Mouse (Mus musculus): ENCODE data around the gene Olfr1255. TPM values are rescaled to one million over a fixed set of nuclear protein-coding genes. Genes with fewer than 3 reads are reported as not detected.

The Olfr1255 gene
- not detected in 2 replicates for polyA plus RNA-seq (2016; fragmentation: Nextera tagmentation; extraction: Ambion mirVana)

GRCm38 (mm10) chr2:89811751-89812150 is at the start of gene Olfr1255:
Olfr1255 (plus strand) TSS chr2:89812051.
- no peak for ATAC-seq (ENCODE audit: low FRiP score)
- 89% methylated on average over 3 of the region's 3 CpGs for WGBS

GRCm38 (mm10) chr2:89793519-89793918 is 18.3 kb upstream of the Olfr1255 start, which contains the start of gene Olfr1254:
Olfr1254 (minus strand) TSS chr2:89793619.
- H3K4me1 ChIP-seq: no peaks in the 10 kb centered on the region
- no peaks in the 10 kb centered on the region for H3K27me3 ChIP-seq
- no peak within 1 kb of the TSS for H3K4me3 ChIP-seq (replicated peaks)
- no peak within 1 kb of the TSS for H3K27ac ChIP-seq
- H3K9ac ChIP-seq: no peak within 1 kb of the TSS
- no peaks in the 10 kb centered on the region for H3K36me3 ChIP-seq (replicated peaks)
- no peaks in the 10 kb centered on the region for H3K9me3 ChIP-seq
- no peak within 1 kb of the TSS for H3K4me2 ChIP-seq
- ATAC-seq (ENCODE audit: low FRiP score): no peak

More at GRCm38 (mm10) chr2:89811751-89812150, at the start of gene Olfr1255:
- H3K4me3 ChIP-seq (replicated peaks): no peak within 1 kb of the TSS
- no peak within 1 kb of the TSS for H3K27ac ChIP-seq
- H3K4me2 ChIP-seq: no peak within 1 kb of the TSS
- H3K4me1 ChIP-seq: no peaks in the 10 kb centered on the region
- no peaks in the 10 kb centered on the region for H3K9me3 ChIP-seq
- no peak within 1 kb of the TSS for H3K9ac ChIP-seq
- H3K36me3 ChIP-seq (replicated peaks): no peaks in the 10 kb centered on the region
- no peaks in the 10 kb centered on the region for H3K27me3 ChIP-seq

- H3K27me3 ChIP-seq: no peaks in the 10 kb centered on the region
- ATAC-seq (ENCODE audit: low FRiP score): no peak
- H3K4me3 ChIP-seq (replicated peaks): no peak overlapping the region
- no peak overlapping the region for H3K27ac ChIP-seq
- H3K4me1 ChIP-seq: no peaks in the 10 kb centered on the region
- no peaks in the 10 kb centered on the region for H3K36me3 ChIP-seq (replicated peaks)
- no peaks in the 10 kb centered on the region for H3K9me3 ChIP-seq
- no peak overlapping the region for H3K4me2 ChIP-seq
- no peak overlapping the region for H3K9ac ChIP-seq
- WGBS: 94% methylated on average over 3 of the region's 3 CpGs
Measured at GRCm38 (mm10) chr2:89799583-89799982, 12.3 kb upstream of the Olfr1255 start.

GRCm38 (mm10) chr2:89810751-89811150 is 1.1 kb upstream of the Olfr1255 start:
- WGBS: 88% methylated on average over 2 of the region's 2 CpGs
- H3K4me2 ChIP-seq: no peak overlapping the region
- no peak overlapping the region for H3K4me3 ChIP-seq (replicated peaks)
- H3K4me1 ChIP-seq: no peaks in the 10 kb centered on the region
- no peaks in the 10 kb centered on the region for H3K36me3 ChIP-seq (replicated peaks)
- no peaks in the 10 kb centered on the region for H3K9me3 ChIP-seq
- no peak overlapping the region for H3K27ac ChIP-seq
- no peaks in the 10 kb centered on the region for H3K27me3 ChIP-seq
- ATAC-seq (ENCODE audit: low FRiP score): no peak
- no peak overlapping the region for H3K9ac ChIP-seq

GRCm38 (mm10) chr2:89820216-89820615 is 8.4 kb downstream of the Olfr1255 start:
- no peak overlapping the region for H3K27ac ChIP-seq
- no peak overlapping the region for H3K4me3 ChIP-seq (replicated peaks)
- H3K4me1 ChIP-seq: no peaks in the 10 kb centered on the region
- 87% methylated on average over 1 of the region's 1 CpGs for WGBS
- H3K27me3 ChIP-seq: no peaks in the 10 kb centered on the region
- no peaks in the 10 kb centered on the region for H3K36me3 ChIP-seq (replicated peaks)
- no peak overlapping the region for H3K9ac ChIP-seq
- no peak for ATAC-seq (ENCODE audit: low FRiP score)
- H3K4me2 ChIP-seq: no peak overlapping the region
- no peaks in the 10 kb centered on the region for H3K9me3 ChIP-seq

GRCm38 (mm10) chr2:89841455-89841854 is 29.6 kb downstream of the Olfr1255 start, which contains the start of gene Olfr1256:
Olfr1256 (minus strand) TSS chr2:89841555.
- H3K27me3 ChIP-seq: no peaks in the 10 kb centered on the region
- no peak within 1 kb of the TSS for H3K4me2 ChIP-seq
- WGBS: 52% methylated on average over 2 of the region's 2 CpGs
- H3K9me3 ChIP-seq: no peaks in the 10 kb centered on the region
- no peak for ATAC-seq (ENCODE audit: low FRiP score)
- H3K36me3 ChIP-seq (replicated peaks): no peaks in the 10 kb centered on the region
- no peak within 1 kb of the TSS for H3K9ac ChIP-seq
- H3K4me3 ChIP-seq (replicated peaks): no peak within 1 kb of the TSS
- no peaks in the 10 kb centered on the region for H3K4me1 ChIP-seq
- no peak within 1 kb of the TSS for H3K27ac ChIP-seq

- Histone ChIP-seq H3K27ac (no peak within 1 kb of the TSS), H3K9me3 (no peaks in the 10 kb centered on the region), H3K36me3 (replicated peaks) (no peaks in the 10 kb centered on the region), H3K9ac (no peak within 1 kb of the TSS), H3K4me2 (no peak within 1 kb of the TSS), H3K4me3 (replicated peaks) (no peak within 1 kb of the TSS), H3K27me3 (no peaks in the 10 kb centered on the region), H3K4me1 (no peaks in the 10 kb centered on the region)
- WGBS: 85% methylated on average over 5 of the region's 5 CpGs
- ATAC-seq (ENCODE audit: low FRiP score): no peak
Measured at GRCm38 (mm10) chr2:89848105-89848504, 36.3 kb downstream of the Olfr1255 start, which contains the start of gene Olfr48. Olfr48 (minus strand) TSS chr2:89848205.

- no peak overlapping the region for H3K27ac ChIP-seq
- no peaks in the 10 kb centered on the region for H3K4me1 ChIP-seq
- H3K4me2 ChIP-seq: no peak overlapping the region
- no peaks in the 10 kb centered on the region for H3K27me3 ChIP-seq
- H3K36me3 ChIP-seq (replicated peaks): no peaks in the 10 kb centered on the region
- ATAC-seq (ENCODE audit: low FRiP score): no peak
- H3K9me3 ChIP-seq: no peaks in the 10 kb centered on the region
- no peak overlapping the region for H3K9ac ChIP-seq
- no peak overlapping the region for H3K4me3 ChIP-seq (replicated peaks)
- 80% methylated on average over 1 of the region's 1 CpGs for WGBS
Measured at GRCm38 (mm10) chr2:89849230-89849629, 37.4 kb downstream of the Olfr1255 start.

Other genes starting within 250 kb of the Olfr1255 start
- not detected in 2 replicates for gene Olfr1245, start 233.6 kb upstream of the Olfr1255 start, polyA plus RNA-seq (2016; fragmentation: Nextera tagmentation; extraction: Ambion mirVana)
- gene Olfr1246, start 218.9 kb upstream of the Olfr1255 start, polyA plus RNA-seq (2016; fragmentation: Nextera tagmentation; extraction: Ambion mirVana): not detected in 2 replicates
- not detected in 2 replicates for gene Olfr1247, start 197.9 kb upstream of the Olfr1255 start, polyA plus RNA-seq (2016; fragmentation: Nextera tagmentation; extraction: Ambion mirVana)
- not detected in 2 replicates for gene Olfr1248, start 193.8 kb upstream of the Olfr1255 start, polyA plus RNA-seq (2016; fragmentation: Nextera tagmentation; extraction: Ambion mirVana)
- gene Olfr1249, start 177.1 kb upstream of the Olfr1255 start, polyA plus RNA-seq (2016; fragmentation: Nextera tagmentation; extraction: Ambion mirVana): not detected in 2 replicates
- gene Olfr1250, start 150.6 kb upstream of the Olfr1255 start, polyA plus RNA-seq (2016; fragmentation: Nextera tagmentation; extraction: Ambion mirVana): not detected in 2 replicates
- gene Olfr1251, start 140.1 kb upstream of the Olfr1255 start, polyA plus RNA-seq (2016; fragmentation: Nextera tagmentation; extraction: Ambion mirVana): not detected in 2 replicates
- gene Olfr1252, start 87.0 kb upstream of the Olfr1255 start, polyA plus RNA-seq (2016; fragmentation: Nextera tagmentation; extraction: Ambion mirVana): not detected in 2 replicates
- gene Olfr1253, start 55.0 kb upstream of the Olfr1255 start, polyA plus RNA-seq (2016; fragmentation: Nextera tagmentation; extraction: Ambion mirVana): not detected in 2 replicates
- gene Olfr1254, start 18.4 kb upstream of the Olfr1255 start, polyA plus RNA-seq (2016; fragmentation: Nextera tagmentation; extraction: Ambion mirVana): not detected in 2 replicates
- gene Olfr1256, start 29.5 kb downstream of the Olfr1255 start, polyA plus RNA-seq (2016; fragmentation: Nextera tagmentation; extraction: Ambion mirVana): not detected in 2 replicates
- gene Olfr48, start 36.2 kb downstream of the Olfr1255 start, polyA plus RNA-seq (2016; fragmentation: Nextera tagmentation; extraction: Ambion mirVana): 0.10 TPM in 1 of 2 replicates, not detected in the other
- gene Olfr1257, start 66.4 kb downstream of the Olfr1255 start, polyA plus RNA-seq (2016; fragmentation: Nextera tagmentation; extraction: Ambion mirVana): not detected in 2 replicates
- gene Olfr1258, start 115.3 kb downstream of the Olfr1255 start, polyA plus RNA-seq (2016; fragmentation: Nextera tagmentation; extraction: Ambion mirVana): not detected in 2 replicates
- not detected in 2 replicates for gene Olfr1259, start 136.6 kb downstream of the Olfr1255 start, polyA plus RNA-seq (2016; fragmentation: Nextera tagmentation; extraction: Ambion mirVana)
- gene Olfr1260, start 162.3 kb downstream of the Olfr1255 start, polyA plus RNA-seq (2016; fragmentation: Nextera tagmentation; extraction: Ambion mirVana): not detected in 2 replicates
- not detected in 2 replicates for gene Olfr1261, start 179.2 kb downstream of the Olfr1255 start, polyA plus RNA-seq (2016; fragmentation: Nextera tagmentation; extraction: Ambion mirVana)
- not detected in 2 replicates for gene Olfr1262, start 188.1 kb downstream of the Olfr1255 start, polyA plus RNA-seq (2016; fragmentation: Nextera tagmentation; extraction: Ambion mirVana)
- not detected in 2 replicates for gene Olfr1263, start 200.1 kb downstream of the Olfr1255 start, polyA plus RNA-seq (2016; fragmentation: Nextera tagmentation; extraction: Ambion mirVana)
- not detected in 2 replicates for gene Olfr1264, start 213.5 kb downstream of the Olfr1255 start, polyA plus RNA-seq (2016; fragmentation: Nextera tagmentation; extraction: Ambion mirVana)
- gene Olfr1265, start 223.3 kb downstream of the Olfr1255 start, polyA plus RNA-seq (2016; fragmentation: Nextera tagmentation; extraction: Ambion mirVana): not detected in 2 replicates